Mouse (Mus musculus): ENCODE results near the gene Catsperg1. TPM values are rescaled to one million over a fixed set of nuclear protein-coding genes. Genes with fewer than 3 reads are reported as not detected.
"Not testable (repeated sequence)": the region's sequence is repeated elsewhere in the genome, so short reads cannot be mapped to it uniquely, and the experiment has no call there.

The Catsperg1 gene
- polyA plus RNA-seq, 1 experiment, result not detected

- H3K4me1 ChIP-seq (ENCODE audit: control insufficient read depth, insufficient read depth, low read length), result peaks cover 8% of the 10 kb centered on the region; the same call in 1 of the 2 replicates
- WGBS, result 35% methylated on average over 16 of the region's 16 CpGs
- no peak overlapping the region for H3K4me3 ChIP-seq (ENCODE audit: insufficient read depth, low read depth, low read length)
- no peak overlapping the region for H3K27ac ChIP-seq (ENCODE audit: insufficient read depth, low read depth, low read length)
- no peak for TF ChIP-seq POLR2A (IDR thresholded peaks at IDR 0.05; ENCODE audit: insufficient read depth, low read depth, low read length)
- peak; percentile 73 for TF ChIP-seq CTCF (IDR thresholded peaks at IDR 0.05; ENCODE audit: insufficient read depth, low read depth, low read length)
These were observed 33.5 kb upstream of the Catsperg1 start for GRCm38 (mm10) chr7:29247314-29247700.

- peaks cover 8% of the 10 kb centered on the region; the same call in 1 of the 2 replicates for H3K4me1 ChIP-seq (ENCODE audit: control insufficient read depth, insufficient read depth, low read length)
- 88% methylated on average over 21 of the region's 21 CpGs for WGBS
- H3K4me3 ChIP-seq (ENCODE audit: insufficient read depth, low read depth, low read length), result no peak overlapping the region
- no peak overlapping the region for H3K27ac ChIP-seq (ENCODE audit: insufficient read depth, low read depth, low read length)
- TF ChIP-seq CTCF (IDR thresholded peaks at IDR 0.05; ENCODE audit: insufficient read depth, low read depth, low read length) (no peak), POLR2A (IDR thresholded peaks at IDR 0.05; ENCODE audit: insufficient read depth, low read depth, low read length) (no peak)
These were observed 32.9 kb upstream of the Catsperg1 start for GRCm38 (mm10) chr7:29246619-29247313.

GRCm38 (mm10) chr7:29246015-29246414 is 32.2 kb upstream of the Catsperg1 start:
- no peak for TF ChIP-seq POLR2A (IDR thresholded peaks at IDR 0.05; ENCODE audit: insufficient read depth, low read depth, low read length)
- no peak for TF ChIP-seq CTCF (IDR thresholded peaks at IDR 0.05; ENCODE audit: insufficient read depth, low read depth, low read length)
- 70% methylated on average over 5 of the region's 5 CpGs for WGBS
- Histone ChIP-seq H3K4me1 (ENCODE audit: control insufficient read depth, insufficient read depth, low read length) (peaks cover 8% of the 10 kb centered on the region; the same call in 1 of the 2 replicates), H3K4me3 (ENCODE audit: insufficient read depth, low read depth, low read length) (no peak overlapping the region), H3K27ac (ENCODE audit: insufficient read depth, low read depth, low read length) (no peak overlapping the region)

GRCm38 (mm10) chr7:29244732-29245416 is 31.0 kb upstream of the Catsperg1 start:
- WGBS, result 88% methylated on average over 7 of the region's 7 CpGs
- Histone ChIP-seq H3K27ac (ENCODE audit: insufficient read depth, low read depth, low read length) (no peak overlapping the region), H3K4me3 (ENCODE audit: insufficient read depth, low read depth, low read length) (no peak overlapping the region), H3K4me1 (ENCODE audit: control insufficient read depth, insufficient read depth, low read length) (peaks cover 8% of the 10 kb centered on the region; the same call in 1 of the 2 replicates)
- TF ChIP-seq POLR2A (IDR thresholded peaks at IDR 0.05; ENCODE audit: insufficient read depth, low read depth, low read length) (no peak), CTCF (IDR thresholded peaks at IDR 0.05; ENCODE audit: insufficient read depth, low read depth, low read length) (no peak)

GRCm38 (mm10) chr7:29238019-29238967 is 24.5 kb upstream of the Catsperg1 start, which contains the start of gene Yif1b:
Yif1b (plus strand) TSS chr7:29238329.
- WGBS, result under 1% methylated on average over 60 of the region's 60 CpGs
- peak within 1 kb of the TSS; percentile 75 for H3K4me3 ChIP-seq (ENCODE audit: insufficient read depth, low read depth, low read length)
- H3K4me1 ChIP-seq (ENCODE audit: control insufficient read depth, insufficient read depth, low read length), result 0 out of 2 replicates have a peak, but pooled peaks cover 3% of the 10 kb centered on the region
- H3K27ac ChIP-seq (ENCODE audit: insufficient read depth, low read depth, low read length), result peak within 1 kb of the TSS; percentile 35; the same call in 1 of the 2 replicates
- no peak for TF ChIP-seq CTCF (IDR thresholded peaks at IDR 0.05; ENCODE audit: insufficient read depth, low read depth, low read length)
- peak; percentile 57; the same call in 1 of the 2 replicates for TF ChIP-seq POLR2A (IDR thresholded peaks at IDR 0.05; ENCODE audit: insufficient read depth, low read depth, low read length)

GRCm38 (mm10) chr7:29237596-29237995 is 23.8 kb upstream of the Catsperg1 start:
- H3K4me3 ChIP-seq (ENCODE audit: insufficient read depth, low read depth, low read length), result peak overlapping the region; percentile 33
- 24% methylated on average over 6 of the region's 6 CpGs for WGBS
- H3K27ac ChIP-seq (ENCODE audit: insufficient read depth, low read depth, low read length); H3K4me1 ChIP-seq (ENCODE audit: control insufficient read depth, insufficient read depth, low read length): not testable (repeated sequence)

GRCm38 (mm10) chr7:29236593-29236992 is 22.8 kb upstream of the Catsperg1 start:
- H3K4me1 ChIP-seq (ENCODE audit: control insufficient read depth, insufficient read depth, low read length), result peaks cover 11% of the 10 kb centered on the region; the same call in 1 of the 2 replicates
- no peak overlapping the region for H3K27ac ChIP-seq (ENCODE audit: insufficient read depth, low read depth, low read length)
- no peak overlapping the region for H3K4me3 ChIP-seq (ENCODE audit: insufficient read depth, low read depth, low read length)
- TF ChIP-seq POLR2A (IDR thresholded peaks at IDR 0.05; ENCODE audit: insufficient read depth, low read depth, low read length), result no peak
- TF ChIP-seq CTCF (IDR thresholded peaks at IDR 0.05; ENCODE audit: insufficient read depth, low read depth, low read length), result no peak
- WGBS, result 85% methylated on average over 4 of the region's 4 CpGs

- Histone ChIP-seq H3K27ac (ENCODE audit: insufficient read depth, low read depth, low read length) (no peak overlapping the region), H3K4me1 (ENCODE audit: control insufficient read depth, insufficient read depth, low read length) (peaks cover 9% of the 10 kb centered on the region; the same call in 1 of the 2 replicates), H3K4me3 (ENCODE audit: insufficient read depth, low read depth, low read length) (no peak overlapping the region)
- TF ChIP-seq CTCF (IDR thresholded peaks at IDR 0.05; ENCODE audit: insufficient read depth, low read depth, low read length) (no peak), POLR2A (IDR thresholded peaks at IDR 0.05; ENCODE audit: insufficient read depth, low read depth, low read length) (no peak)
- 84% methylated on average over 5 of the region's 5 CpGs for WGBS
These were observed 20.8 kb upstream of the Catsperg1 start for GRCm38 (mm10) chr7:29234661-29235060.
